Mouse (Mus musculus): ENCODE data around the gene Camk2n1. TPM values are rescaled to one million over a fixed set of nuclear protein-coding genes. Genes with fewer than 3 reads are reported as not detected.

Gene Camk2n1
- total and polyA plus RNA-seq, 3 experiments = 0.10 TPM; not detected in 2

- TF ChIP-seq CHD1 (IDR thresholded peaks at IDR 0.05; ENCODE audit: low read depth, low read length) = no peak
- TF ChIP-seq RAD21 (IDR thresholded peaks at IDR 0.05; ENCODE audit: low read depth, low read length) = no peak
- TF ChIP-seq KAT2A (conservative IDR thresholded peaks at IDR 0.05; ENCODE audit: low read depth, low read length) = no peak; the same call in 1 of the 2 replicates
- no peak for TF ChIP-seq POLR2AphosphoS5 (IDR thresholded peaks at IDR 0.05; ENCODE audit: borderline replicate concordance, low read depth, low read length)
- peak; percentile 96 for TF ChIP-seq USF1 (IDR thresholded peaks at IDR 0.05; ENCODE audit: low read depth, low read length)
- no peak for TF ChIP-seq TAL1 (IDR thresholded peaks at IDR 0.05; ENCODE audit: low read length)
- TF ChIP-seq ETS1 (IDR thresholded peaks at IDR 0.05; ENCODE audit: low read depth, low read length) = peak; percentile 24; the same call in 1 of the 2 replicates
- TF ChIP-seq MYB (IDR thresholded peaks at IDR 0.05; ENCODE audit: low read depth, low read length) = no peak
- peak; percentile 75 for TF ChIP-seq NELFE (IDR thresholded peaks at IDR 0.05; ENCODE audit: low read depth, low read length)
- no peak for TF ChIP-seq CTCF (IDR thresholded peaks at IDR 0.05 in 2 of 3, conservative IDR thresholded peaks at IDR 0.05 in 1 of 3; ENCODE audit: control insufficient read depth in 1 of 3, insufficient read depth in 1 of 3, low read depth in 2 of 3, low read length in 3 of 3, poor library complexity in 1 of 3, severe bottlenecking in 1 of 3)
- no peak for TF ChIP-seq MAFK (IDR thresholded peaks at IDR 0.05; ENCODE audit: borderline replicate concordance, low read depth, low read length)
- TF ChIP-seq TCF12 (IDR thresholded peaks at IDR 0.05; ENCODE audit: low read depth, low read length) = peak; percentile 47; the same call in 1 of the 2 replicates
- no peak for TF ChIP-seq MEF2A (IDR thresholded peaks at IDR 0.05; ENCODE audit: extremely low read depth, insufficient replicate concordance, low read depth, low read length, poor library complexity, severe bottlenecking)
- TF ChIP-seq E2F4 (IDR thresholded peaks at IDR 0.05; ENCODE audit: borderline replicate concordance, low read depth, low read length) = no peak
- peak; percentile 52; the same call in 1 of the 2 replicates for TF ChIP-seq ZMIZ1 (IDR thresholded peaks at IDR 0.05; ENCODE audit: low read depth, low read length)
- no peak for TF ChIP-seq RCOR1 (IDR thresholded peaks at IDR 0.05; ENCODE audit: low read depth, low read length)
- peak; percentile 39; the same call in 1 of the 2 replicates for TF ChIP-seq TBP (IDR thresholded peaks at IDR 0.05; ENCODE audit: low read depth, low read length)
These were observed 19.5 kb upstream of the Camk2n1 start, which contains the start of gene Mul1 (continued) for GRCm38 (mm10) chr4:138434347-138435316.

GRCm38 (mm10) chr4:138440062-138440461, 14.1 kb upstream of the Camk2n1 start:
- peaks cover 9% of the 10 kb centered on the region for H3K79me2 ChIP-seq (ENCODE audit: control insufficient read depth, insufficient read depth, low read length, poor library complexity)
- peaks cover 0 to 7% of the 10 kb centered on the region in 2 experiments; a peak in 3 of 4 replicates for H3K4me1 ChIP-seq (ENCODE audit: control insufficient read depth in 1 of 2, insufficient read depth in 2 of 2, low read length in 2 of 2)
- peaks cover 0 to 3% of the 10 kb centered on the region in 2 experiments; a peak in 2 of 4 replicates for H3K36me3 ChIP-seq (ENCODE audit: control insufficient read depth in 1 of 2, insufficient read depth in 2 of 2, low read length in 2 of 2)
- DNase-seq (ENCODE audit: low read depth, low spot score) = no peak
- H3K9ac ChIP-seq (ENCODE audit: control insufficient read depth, low read depth, low read length, poor library complexity, severe bottlenecking) = no peak overlapping the region
- no peak overlapping the region for H3K27ac ChIP-seq (ENCODE audit: control insufficient read depth, low read depth, low read length)
- H3K9me3 ChIP-seq (replicated peaks; ENCODE audit: insufficient read depth, low read length) = no peaks in the 10 kb centered on the region
- TF ChIP-seq ZC3H11A (IDR thresholded peaks at IDR 0.05; ENCODE audit: low read depth, low read length) = no peak
- TF ChIP-seq ZMIZ1 (IDR thresholded peaks at IDR 0.05; ENCODE audit: low read depth, low read length) = no peak
- TF ChIP-seq MAFK (IDR thresholded peaks at IDR 0.05; ENCODE audit: borderline replicate concordance, low read depth, low read length) = no peak
- no peak for TF ChIP-seq POLR2AphosphoS2 (IDR thresholded peaks at IDR 0.05; ENCODE audit: low read length)
- TF ChIP-seq POLR2A (IDR thresholded peaks at IDR 0.05; ENCODE audit: control insufficient read depth in 1 of 2, insufficient read depth in 1 of 2, low read depth in 1 of 2, low read length in 2 of 2, poor library complexity in 1 of 2) = no peak
- no peak for TF ChIP-seq GATA1 (IDR thresholded peaks at IDR 0.05; ENCODE audit: low read depth, low read length)
- TF ChIP-seq ZKSCAN1 (IDR thresholded peaks at IDR 0.05; ENCODE audit: low read depth, low read length) = no peak
- no peak for TF ChIP-seq MYB (IDR thresholded peaks at IDR 0.05; ENCODE audit: low read depth, low read length)
- no peak for TF ChIP-seq ELF1 (IDR thresholded peaks at IDR 0.05; ENCODE audit: low read depth, low read length)
- no peak for TF ChIP-seq POLR2AphosphoS5 (IDR thresholded peaks at IDR 0.05; ENCODE audit: borderline replicate concordance, low read depth, low read length)
- TF ChIP-seq HCFC1 (IDR thresholded peaks at IDR 0.05; ENCODE audit: low read depth, low read length) = no peak
- no peak for TF ChIP-seq TCF12 (IDR thresholded peaks at IDR 0.05; ENCODE audit: low read depth, low read length)
- H3K4me3 ChIP-seq (ENCODE audit: control insufficient read depth in 1 of 2, insufficient read depth in 1 of 2, low read depth in 2 of 2, low read length in 2 of 2) = no peak overlapping the region
- H3K27me3 ChIP-seq (ENCODE audit: control insufficient read depth in 1 of 2, insufficient read depth in 2 of 2, low read length in 2 of 2) = no peaks in the 10 kb centered on the region
